Mouse (Mus musculus) frontal cortex, postnatal 10 days (tissue): ENCODE results near the gene Rasgrp2.

Experiments used
- DNase-seq, 2 experiments: peaks; one replicate each; pipeline ENCODE4 v3.0.0; 2022; ENCODE audit warnings: low spot score in 2 of 2, mixed read lengths in 1 of 2

Rasgrp2 gene

DNA sequence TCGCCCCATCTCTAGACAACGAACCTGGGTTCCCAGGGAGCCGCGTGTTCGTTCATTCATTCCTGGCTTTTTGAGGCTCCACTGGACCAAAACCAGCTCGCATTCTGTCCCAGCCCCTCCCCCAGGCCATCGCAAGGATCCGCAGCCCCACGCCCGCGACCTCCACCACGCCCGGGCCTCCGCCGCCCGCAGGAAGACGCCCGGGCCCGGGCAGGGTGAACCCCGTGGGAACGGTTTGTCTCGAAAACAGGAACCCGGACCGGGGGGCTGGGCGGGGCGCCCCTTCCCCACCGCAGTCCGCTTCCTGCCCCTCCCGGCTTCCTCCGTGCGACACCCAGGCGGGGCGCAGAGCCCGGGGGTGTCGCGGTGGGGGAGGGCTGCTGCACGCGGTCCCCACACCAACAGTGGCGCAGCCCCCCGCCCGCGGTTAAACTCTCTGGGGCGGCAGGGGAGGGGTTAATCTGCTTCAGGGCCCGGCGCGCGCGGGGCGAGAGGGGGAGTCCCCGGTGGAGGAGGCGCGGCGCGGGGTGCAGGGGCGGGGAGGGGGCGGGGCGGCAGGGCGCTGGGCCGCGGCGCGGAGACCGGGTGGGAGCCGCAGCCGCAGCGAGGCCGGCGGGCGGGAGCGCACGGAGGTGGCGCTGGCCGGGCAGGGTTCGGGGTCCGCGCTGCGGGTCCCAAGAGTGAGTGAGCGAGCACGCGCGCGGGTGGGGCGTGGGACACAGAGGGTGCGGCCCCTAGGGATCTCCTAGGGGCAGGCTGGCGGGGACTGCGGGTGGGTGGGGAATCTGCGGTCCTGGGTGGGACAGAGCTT, at the start of gene Rasgrp2:
TSS of gene Rasgrp2 (plus strand) at position 56 of the 811 bp plus-strand sequence.
- peak; percentile 66 to 67 for DNase-seq

GRCm38 (mm10) chr19:6351431-6352106, 47.6 kb upstream of the Rasgrp2 start:
- DNase-seq: no peak

DNA sequence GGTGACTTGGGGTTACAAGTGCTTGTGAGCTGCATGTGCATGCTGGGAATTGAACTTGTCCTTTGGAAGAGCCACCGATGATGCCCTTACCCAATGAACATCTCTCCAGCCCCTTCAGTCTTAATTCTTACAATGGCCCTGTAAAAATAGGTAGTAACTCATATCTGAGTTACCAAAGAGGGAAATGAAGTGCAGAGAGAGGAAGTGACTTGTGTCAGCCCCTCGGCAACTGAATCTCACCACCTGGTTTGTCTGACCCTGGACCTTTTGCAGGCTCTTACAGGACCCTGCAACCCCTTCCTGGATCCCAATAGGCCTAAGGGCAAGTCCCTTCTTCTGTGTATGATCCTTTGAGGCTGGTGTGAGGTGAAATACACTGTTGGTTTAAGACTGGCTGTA, 47.0 kb upstream of the Rasgrp2 start:
- no peak for DNase-seq

DNA sequence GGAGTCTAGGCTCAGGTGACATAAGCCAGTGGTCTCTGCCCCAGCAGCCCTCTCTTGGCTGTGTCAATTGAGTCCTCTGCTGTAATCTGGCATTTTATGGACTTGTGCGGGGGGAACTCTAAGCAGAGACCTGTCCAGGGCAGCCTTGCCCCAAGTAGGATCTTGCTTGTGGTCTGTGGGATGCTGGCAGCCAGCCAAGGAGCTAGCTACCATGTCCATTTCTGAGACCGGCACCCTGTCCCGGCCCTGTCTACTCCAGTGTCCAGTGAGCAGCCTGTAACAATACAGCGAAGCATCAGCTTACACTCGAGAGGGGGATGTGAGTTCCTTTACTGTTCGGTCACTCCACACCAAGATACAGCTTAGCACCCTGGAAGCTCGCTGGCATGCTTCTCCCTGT, 45.1 kb upstream of the Rasgrp2 start:
- no peak for DNase-seq

GRCm38 (mm10) chr19:6361291-6361690, 37.8 kb upstream of the Rasgrp2 start:
- DNase-seq: no peak

- DNase-seq: no peak
Measured at GRCm38 (mm10) chr19:6363091-6363410, 36.1 kb upstream of the Rasgrp2 start.

DNA sequence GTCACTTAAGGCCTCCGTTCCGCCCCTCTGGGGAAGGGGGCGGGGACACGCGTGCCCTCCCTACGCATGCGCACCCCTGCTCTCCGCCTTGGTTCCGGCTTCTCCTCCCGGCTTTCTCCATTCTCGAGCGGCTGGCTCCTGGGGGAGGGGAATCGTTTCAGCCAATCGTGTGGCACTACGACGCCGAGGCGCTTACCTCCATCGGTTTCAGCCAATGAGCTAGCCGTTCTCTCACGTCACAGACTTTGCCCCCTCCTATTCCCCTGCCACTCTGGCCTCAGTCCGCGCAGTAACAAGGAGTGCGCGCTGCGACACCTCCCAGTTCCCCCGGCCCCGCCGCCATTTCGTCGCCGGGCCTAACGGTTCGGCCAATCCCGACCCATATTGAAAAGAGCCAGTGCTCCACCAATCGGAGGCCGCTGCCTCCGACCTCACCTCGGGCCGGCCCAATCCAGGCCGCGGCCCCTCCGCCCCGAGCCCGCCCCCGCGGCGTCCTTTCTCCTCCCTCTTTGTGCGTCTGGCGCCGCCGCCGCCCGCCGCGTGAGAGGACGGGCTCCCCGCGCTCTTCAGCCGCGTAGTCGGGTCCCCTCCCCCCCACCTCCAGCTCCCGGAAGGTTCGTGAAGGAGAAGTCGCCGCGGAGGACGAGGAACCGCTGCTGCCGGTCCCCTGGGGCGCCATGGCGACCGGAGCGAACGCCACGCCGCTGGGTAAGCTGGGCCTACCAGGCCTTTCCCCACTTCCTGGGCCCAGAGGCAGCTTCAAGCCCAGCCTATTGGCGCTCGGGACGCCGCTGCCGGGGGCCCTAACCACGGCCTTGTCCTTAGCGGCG, 35.5 kb upstream of the Rasgrp2 start, which contains the start of gene Sf1:
TSS of gene Sf1 (plus strand) at position 280 of the 830 bp plus-strand sequence.
- DNase-seq: peak; percentile 99 to 100

GRCm38 (mm10) chr19:6364317-6364725, 34.8 kb upstream of the Rasgrp2 start:
- peak; percentile 84 to 90 for DNase-seq

- DNase-seq: no peak
Measured at GRCm38 (mm10) chr19:6364842-6365241, 34.3 kb upstream of the Rasgrp2 start.

DNA sequence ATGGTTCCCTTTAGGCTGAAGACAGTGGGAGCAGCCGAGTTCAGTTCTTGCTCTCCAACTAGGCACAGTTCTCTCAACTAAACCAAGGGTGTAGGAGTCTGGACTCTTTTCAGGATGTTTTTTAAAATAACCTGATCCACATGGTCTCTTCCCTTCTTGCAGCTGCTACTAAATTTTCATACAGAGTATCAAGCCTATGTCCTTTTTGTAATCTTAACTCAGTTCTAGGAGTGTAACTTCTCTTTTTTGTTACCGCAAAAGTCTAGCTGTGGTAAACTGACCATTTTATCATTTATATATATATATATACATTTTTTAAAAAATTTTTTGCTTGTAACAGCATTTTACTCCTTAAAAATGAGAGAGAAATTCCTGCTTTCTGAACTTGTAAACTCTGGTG, 29.0 kb upstream of the Rasgrp2 start:
- DNase-seq: no peak

- DNase-seq: no peak
Measured at GRCm38 (mm10) chr19:6372433-6372832, 26.7 kb upstream of the Rasgrp2 start.

DNA sequence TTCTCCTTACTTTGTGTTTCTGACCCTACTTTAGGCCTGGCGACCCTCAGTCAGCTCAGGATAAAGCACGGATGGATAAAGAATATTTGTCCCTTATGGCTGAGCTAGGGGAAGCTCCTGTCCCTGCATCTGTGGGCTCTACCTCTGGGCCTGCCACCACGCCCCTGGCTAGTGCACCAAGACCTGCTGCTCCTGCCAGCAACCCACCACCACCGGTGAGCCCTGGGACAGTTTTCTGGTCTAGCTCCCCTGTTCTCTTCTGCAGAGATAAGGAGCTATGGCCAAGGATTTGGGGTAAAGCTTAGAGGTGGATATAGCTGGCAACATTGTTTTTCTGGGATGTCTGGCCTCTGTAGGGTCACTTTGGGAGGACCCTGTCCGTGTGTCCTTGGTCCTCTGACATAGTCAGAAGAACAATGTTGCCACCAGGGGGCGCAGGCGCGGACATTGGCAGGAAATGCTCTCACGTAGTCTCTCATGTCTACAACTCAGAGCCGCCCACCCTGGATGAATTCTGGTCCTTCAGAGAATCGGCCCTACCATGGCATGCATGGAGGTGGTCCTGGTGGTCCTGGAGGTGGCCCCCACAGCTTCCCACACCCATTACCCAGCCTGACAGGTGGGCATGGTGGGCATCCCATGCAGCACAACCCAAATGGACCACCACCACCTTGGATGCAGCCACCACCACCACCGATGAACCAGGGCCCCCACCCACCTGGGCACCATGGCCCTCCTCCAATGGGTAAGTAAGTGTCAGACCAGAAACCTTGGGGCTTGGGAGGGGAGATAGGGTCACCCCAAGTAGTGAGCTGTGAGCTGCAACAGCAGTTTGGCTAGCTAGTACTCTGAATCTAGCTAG, 25.4 kb upstream of the Rasgrp2 start:
- peak in 1 of 2 experiments; percentile 76 for DNase-seq

GRCm38 (mm10) chr19:6374571-6374970, 24.6 kb upstream of the Rasgrp2 start:
- no peak for DNase-seq

GRCm38 (mm10) chr19:6375423-6376254, 23.5 kb upstream of the Rasgrp2 start:
- DNase-seq: no peak

GRCm38 (mm10) chr19:6376255-6376564, 22.9 kb upstream of the Rasgrp2 start:
- DNase-seq: no peak

DNA sequence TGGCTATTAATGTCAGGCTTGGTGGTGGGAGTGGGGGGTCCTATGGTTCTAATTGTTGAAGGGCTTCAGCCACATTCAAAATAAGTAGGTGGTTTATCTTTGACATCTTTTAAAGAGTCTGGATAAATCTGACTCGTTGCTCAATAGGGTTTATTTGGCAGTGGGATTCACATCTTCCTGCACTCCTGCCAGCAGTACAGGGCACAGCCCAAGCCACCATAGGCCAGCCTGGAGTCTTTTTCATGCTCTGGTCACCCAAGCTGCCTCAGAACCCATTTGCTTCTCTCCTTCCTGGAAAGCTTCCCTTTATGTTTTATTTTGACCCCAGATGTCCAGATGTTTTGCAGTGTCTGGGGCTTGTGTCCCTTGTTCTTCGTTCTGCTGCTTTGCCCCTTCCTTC, 22.5 kb upstream of the Rasgrp2 start:
- no peak for DNase-seq

DNA sequence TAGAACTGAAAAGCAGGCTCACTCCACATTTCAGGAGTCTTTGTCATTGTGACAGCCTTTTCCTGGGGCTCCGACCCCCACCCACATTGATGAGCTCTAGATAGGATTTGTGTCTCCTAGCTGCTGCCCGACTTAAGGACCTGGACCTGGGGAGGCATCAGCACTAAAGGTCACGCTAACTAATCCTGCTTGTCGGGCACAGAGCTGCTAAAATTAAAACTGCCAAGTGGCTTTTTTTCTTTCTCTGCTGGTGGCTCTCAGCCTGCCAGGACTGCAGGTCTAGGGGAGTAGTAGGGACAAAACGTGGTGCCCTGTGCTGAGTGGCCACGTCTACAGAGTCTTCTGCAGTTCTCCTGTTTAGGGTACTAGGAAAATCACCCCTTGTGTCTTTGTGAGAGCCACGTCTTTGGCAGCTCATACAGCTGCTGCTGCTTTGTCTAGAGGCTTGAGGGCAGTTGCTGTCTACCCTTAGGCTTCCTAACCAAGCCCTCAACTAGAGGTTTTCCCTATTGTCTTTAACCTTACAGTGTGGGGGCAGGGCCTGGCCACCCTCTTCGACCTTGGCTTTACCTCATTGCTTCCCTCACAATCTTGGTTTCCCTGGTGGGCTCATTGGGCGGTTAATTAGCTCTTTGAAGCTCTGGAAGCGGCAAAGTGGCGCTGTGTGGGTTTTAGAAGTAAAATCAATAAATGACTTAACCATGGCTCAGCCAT, 21.7 kb upstream of the Rasgrp2 start:
- DNase-seq: no peak

- DNase-seq: no peak
Measured at GRCm38 (mm10) chr19:6380411-6381166, 18.6 kb upstream of the Rasgrp2 start.

DNA sequence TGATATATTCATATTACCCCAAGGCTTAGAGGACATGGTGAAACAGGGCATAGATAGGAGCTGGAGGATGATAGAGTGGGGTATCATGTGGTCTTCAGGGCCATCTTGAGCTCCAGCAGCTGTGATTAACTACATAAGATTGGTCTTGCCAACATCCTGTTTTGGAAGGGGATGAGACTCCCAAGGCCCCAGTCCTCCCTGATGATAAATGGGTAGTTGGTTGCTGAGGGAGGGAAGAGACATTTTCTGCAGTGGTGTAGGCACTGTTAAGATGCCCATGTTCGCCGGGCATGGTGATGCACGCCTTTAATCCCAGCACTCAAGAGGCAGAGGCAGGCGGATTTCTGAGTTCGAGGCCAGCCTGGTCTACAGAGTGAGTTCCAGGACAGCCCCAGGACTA, 17.9 kb upstream of the Rasgrp2 start:
- DNase-seq: no peak
